In genomic region chr15:61608301-61608731, GRCm38 (mm10) we compare ENCODE assay signal across 13 mouse cellular contexts.
DNase-seq lines count a peak whose midpoint lies in the region; ATAC-seq and TF ChIP-seq lines count a peak whose summit lies in the region.
"Had no signal": no experiment of that assay in that cellular context is flagged by ENCODE, and none has a peak within 500 bp of the region (broad histone marks: within the 10 kb centered on the region; RNA-seq: fewer than 3 reads in every experiment).

No protein-coding gene starts in this region.

- no peak overlapping the region for H3K4me2 ChIP-seq in heart, postnatal 0 days (ENCODE audit: low read depth, low read length)
- no peak overlapping the region for H3K4me2 ChIP-seq in lung, embryonic 14.5 days
- H3K4me2 ChIP-seq: limb, embryonic 12.5 days had no signal

- peak; percentile 63 for DNase-seq in heart, postnatal 0 days (ENCODE audit: low spot score)
- no peak for DNase-seq in heart, postnatal 4 days
- peak; percentile 60 for DNase-seq in 3134 (ENCODE audit: extremely low read depth, insufficient read length, low spot score)
- DNase-seq in Muller cell, postnatal 12 days (ENCODE audit: inconsistent ontology term) = peak; percentile 62
- peak; percentile 74 for DNase-seq in lung, embryonic 14.5 days
- DNase-seq in layer of hippocampus, postnatal 14 days (ENCODE audit: low spot score in 2 of 2) = no peak
- DNase-seq in thymus, postnatal 14 days = no peak
- DNase-seq in layer of hippocampus, postnatal 36 days = no peak
- DNase-seq: cerebellum, adult 18-20 months; thymus, postnatal 25 days had no signal

- no peaks in the 10 kb centered on the region for H3K36me3 ChIP-seq in heart, postnatal 0 days (replicated peaks; ENCODE audit: control insufficient read depth, insufficient read depth, low read length)
- no peaks in the 10 kb centered on the region for H3K36me3 ChIP-seq in lung, embryonic 14.5 days (ENCODE audit: insufficient read depth)
- H3K36me3 ChIP-seq: hindbrain, embryonic 10.5 days; limb, embryonic 12.5 days had no signal

- no peaks in the 10 kb centered on the region for H3K9me3 ChIP-seq in heart, postnatal 0 days (replicated peaks; ENCODE audit: control insufficient read depth, low read length)
- no peaks in the 10 kb centered on the region for H3K9me3 ChIP-seq in lung, embryonic 14.5 days (ENCODE audit: low read depth, low read length)
- H3K9me3 ChIP-seq: hindbrain, embryonic 10.5 days; limb, embryonic 12.5 days had no signal

- no peak overlapping the region for H3K4me3 ChIP-seq in heart, postnatal 0 days (ENCODE audit: low read depth, low read length)
- H3K4me3 ChIP-seq in lung, embryonic 14.5 days (ENCODE audit: low read depth, low read length) = no peak overlapping the region
- H3K4me3 ChIP-seq: hindbrain, embryonic 10.5 days; limb, embryonic 12.5 days had no signal

- TF ChIP-seq CTCF in heart, postnatal 0 days (IDR thresholded peaks at IDR 0.05; ENCODE audit: low read depth) = no peak
- TF ChIP-seq CTCF in lung, embryonic 14.5 days (IDR thresholded peaks at IDR 0.05; ENCODE audit: low read depth) = no peak

- no peak; the same call in 1 of the 2 replicates for ATAC-seq in heart, postnatal 0 days (ENCODE audit: insufficient read depth, low read depth)
- peak; percentile 66; the same call in 1 of the 2 replicates for ATAC-seq in lung, embryonic 14.5 days (ENCODE audit: insufficient read depth)
- ATAC-seq: intestine, embryonic 16.5 days had no signal

- 20% methylated on average over 6 of the region's 6 CpGs for WGBS in heart, postnatal 0 days
- WGBS in lung, embryonic 14.5 days = 31% methylated on average over 6 of the region's 6 CpGs

- no peak for TF ChIP-seq EP300 in heart, postnatal 0 days (IDR thresholded peaks at IDR 0.05; ENCODE audit: low read depth)

- H3K9ac ChIP-seq in heart, postnatal 0 days (replicated peaks; ENCODE audit: low read depth, low read length) = no peak overlapping the region
- no peak overlapping the region for H3K9ac ChIP-seq in lung, embryonic 14.5 days
- H3K9ac ChIP-seq: limb, embryonic 12.5 days had no signal

- no peak overlapping the region; the same call in 1 of the 2 replicates for H3K27ac ChIP-seq in heart, postnatal 0 days (ENCODE audit: low read depth)
- no peak overlapping the region for H3K27ac ChIP-seq in lung, embryonic 14.5 days (ENCODE audit: low read depth)
- H3K27ac ChIP-seq: hindbrain, embryonic 10.5 days; limb, embryonic 12.5 days had no signal

- peaks cover 6% of the 10 kb centered on the region for H3K4me1 ChIP-seq in heart, postnatal 0 days (ENCODE audit: control insufficient read depth, insufficient read depth)
- H3K4me1 ChIP-seq in lung, embryonic 14.5 days (ENCODE audit: insufficient read depth) = 0 out of 2 replicates have a peak, but pooled peaks cover 3% of the 10 kb centered on the region
- H3K4me1 ChIP-seq: hindbrain, embryonic 10.5 days; limb, embryonic 12.5 days had no signal

- H3K27me3 ChIP-seq in heart, postnatal 0 days (ENCODE audit: control insufficient read depth, insufficient read depth, low read length) = no peaks in the 10 kb centered on the region
- no peaks in the 10 kb centered on the region for H3K27me3 ChIP-seq in lung, embryonic 14.5 days (ENCODE audit: insufficient read depth, low read length)
- H3K27me3 ChIP-seq: limb, embryonic 12.5 days had no signal

Comparison
In these comparisons a context has a peak if more than half of its experiments do, and no peak if none do; other contexts are left out.
1. DNase-seq: peak in heart, postnatal 0 days (single experiment), 3134 (single experiment), Muller cell, postnatal 12 days (single experiment) and lung, embryonic 14.5 days (single experiment); none in heart, postnatal 4 days (single experiment), layer of hippocampus, postnatal 14 days (0 of 2), thymus, postnatal 14 days (single experiment) and layer of hippocampus, postnatal 36 days (0 of 2).